In the genomic region with DNA sequence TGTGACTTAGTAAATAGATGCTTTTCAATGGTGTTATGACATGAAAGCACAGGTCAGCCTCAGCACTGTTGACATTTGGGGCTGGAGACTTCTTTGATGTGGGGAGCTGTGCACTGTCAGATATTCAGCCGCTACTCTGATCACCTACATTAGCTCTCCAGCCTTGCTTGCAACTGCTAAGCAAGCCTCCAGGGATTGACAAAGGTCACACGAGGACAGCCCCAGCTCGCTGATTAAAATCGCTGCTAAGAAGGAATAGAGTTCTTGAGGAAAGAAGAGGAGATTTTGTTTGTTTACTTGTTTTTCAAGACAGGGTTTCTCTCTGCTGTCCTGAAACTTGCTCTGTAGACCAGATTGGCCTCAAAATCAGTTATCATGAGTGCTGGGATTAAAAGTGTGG, we compare ENCODE assay signal across 10 mouse cellular contexts.
DNase-seq lines count a peak whose midpoint lies in the region; ATAC-seq and TF ChIP-seq lines count a peak whose summit lies in the region.
"Had no signal": no experiment of that assay in that cellular context is flagged by ENCODE, and none has a peak within 500 bp of the region (broad histone marks: within the 10 kb centered on the region; RNA-seq: fewer than 3 reads in every experiment).

No protein-coding gene starts in this region.

- no peak for TF ChIP-seq CTCF in gastrocnemius, adult 2 months (IDR thresholded peaks at IDR 0.05)

- intact Hi-C loops in gastrocnemius, adult 2 months (cut with DNase I): no loop called here

- H3K4me2 ChIP-seq in limb, embryonic 12.5 days: 0 out of 2 replicates have a peak overlapping the region, but pooled peaks have one; percentile 72

- H3K27me3 ChIP-seq in embryonic facial prominence, embryonic 10.5 days (replicated peaks; ENCODE audit: low read depth, poor library complexity, severe bottlenecking): no peaks in the 10 kb centered on the region
- no peaks in the 10 kb centered on the region for H3K27me3 ChIP-seq in limb, embryonic 12.5 days
- H3K27me3 ChIP-seq: CH12.LX; neural tube, embryonic 12.5 days had no signal

- H3K4me1 ChIP-seq in ES-E14 (ENCODE audit: control insufficient read depth in 2 of 2, insufficient read depth in 2 of 2, low read length in 2 of 2, poor library complexity in 1 of 2): peaks cover 0 to 5% of the 10 kb centered on the region in 2 experiments; a peak in 1 of 4 replicates
- peaks cover 43% of the 10 kb centered on the region for H3K4me1 ChIP-seq in embryonic facial prominence, embryonic 10.5 days
- H3K4me1 ChIP-seq in limb, embryonic 12.5 days (replicated peaks): peaks cover 7% of the 10 kb centered on the region

- no peak for ATAC-seq in limb, embryonic 12.5 days (ENCODE audit: insufficient number of reproducible peaks, insufficient read depth, low FRiP score, low TSS enrichment, low read depth)

- H3K9ac ChIP-seq in ES-E14 (ENCODE audit: insufficient read depth, low read depth, low read length, poor library complexity, severe bottlenecking): peak overlapping the region; percentile 3; the same call in 1 of the 2 replicates
- H3K9ac ChIP-seq in limb, embryonic 12.5 days (replicated peaks): no peak overlapping the region

- no peaks in the 10 kb centered on the region for H3K36me3 ChIP-seq in ES-E14 (ENCODE audit: control insufficient read depth, insufficient read depth, low read length, poor library complexity, severe bottlenecking)
- no peaks in the 10 kb centered on the region for H3K36me3 ChIP-seq in embryonic facial prominence, embryonic 10.5 days (replicated peaks)
- H3K36me3 ChIP-seq in limb, embryonic 12.5 days: no peaks in the 10 kb centered on the region
- H3K36me3 ChIP-seq: neural tube, embryonic 12.5 days had no signal

- in situ Hi-C loops in ES-E14 (cut with MboI; ENCODE audit: low sequenced_read_pairs in 2 of 2, unreplicated experiment in 2 of 2): loop anchor here (25.0 kb wide), 2 partner anchors 203 to 778 kb away; no protein-coding TSS in a partner anchor

- 22% methylated on average over 4 of the region's 4 CpGs for WGBS in embryonic facial prominence, embryonic 10.5 days
- WGBS in limb, embryonic 12.5 days: 30% methylated on average over 4 of the region's 4 CpGs

- H3K4me3 ChIP-seq in gastrocnemius, adult 2 months: no peak overlapping the region; the same call in 1 of the 2 replicates
- H3K4me3 ChIP-seq in ES-E14 (ENCODE audit: insufficient read depth in 1 of 2, low read depth in 1 of 2, low read length in 2 of 2, poor library complexity in 1 of 2, severe bottlenecking in 1 of 2): no peak overlapping the region
- H3K4me3 ChIP-seq in embryonic facial prominence, embryonic 10.5 days: peak overlapping the region; percentile 66; the same call in 1 of the 2 replicates
- H3K4me3 ChIP-seq in limb, embryonic 12.5 days (replicated peaks): no peak overlapping the region

- H3K9me3 ChIP-seq in ES-E14 (ENCODE audit: control insufficient read depth, insufficient read depth, low read depth, low read length): no peaks in the 10 kb centered on the region
- no peaks in the 10 kb centered on the region for H3K9me3 ChIP-seq in embryonic facial prominence, embryonic 10.5 days
- no peaks in the 10 kb centered on the region; the same call in 1 of the 2 replicates for H3K9me3 ChIP-seq in limb, embryonic 12.5 days
- H3K9me3 ChIP-seq: neural tube, embryonic 12.5 days had no signal

- peak; percentile 34 for DNase-seq in gastrocnemius, adult 2 months
- DNase-seq in gastrocnemius, adult 8-10 months (ENCODE audit: low spot score in 2 of 2): no peak
- DNase-seq in ES-E14 (ENCODE audit: low read depth, low spot score): no peak
- peak; percentile 19 for DNase-seq in embryonic facial prominence, embryonic 10.5 days (ENCODE audit: low spot score)
- DNase-seq in ovary, postnatal 36 days (ENCODE audit: low spot score): no peak
- no peak for DNase-seq in spleen, adult 12 weeks (ENCODE audit: low spot score)
- no peak for DNase-seq in urinary bladder, postnatal 25 days (ENCODE audit: low spot score)

- peak overlapping the region; percentile 91 for H3K27ac ChIP-seq in gastrocnemius, adult 2 months
- no peak overlapping the region for H3K27ac ChIP-seq in ES-E14 (ENCODE audit: insufficient read depth, low read depth, low read length, poor library complexity, severe bottlenecking)
- peak overlapping the region; percentile 97 for H3K27ac ChIP-seq in embryonic facial prominence, embryonic 10.5 days (replicated peaks)
- H3K27ac ChIP-seq in limb, embryonic 12.5 days: no peak overlapping the region
- H3K27ac ChIP-seq: neural tube, embryonic 12.5 days had no signal

TF ChIP-seq in ES-E14, 5 proteins besides CTCF, POLR2A, EP300 and RAD21:
- TF ChIP-seq ZNF384 (IDR thresholded peaks at IDR 0.05; ENCODE audit: low read depth, low read length): no peak
- TF ChIP-seq MAFK (IDR thresholded peaks at IDR 0.05; ENCODE audit: insufficient read depth, low read depth, low read length): no peak
- TF ChIP-seq HCFC1 (IDR thresholded peaks at IDR 0.05; ENCODE audit: borderline replicate concordance, insufficient read depth, low read length): no peak
- TF ChIP-seq ZC3H11A (IDR thresholded peaks at IDR 0.05; ENCODE audit: borderline replicate concordance, low read depth, low read length): no peak
- no peak for TF ChIP-seq CHD2 (IDR thresholded peaks at IDR 0.05; ENCODE audit: low read depth, low read length)

Comparison
In these comparisons a context has a peak if more than half of its experiments do, and no peak if none do; other contexts are left out.
1. DNase-seq: peak in gastrocnemius, adult 2 months (single experiment) and embryonic facial prominence, embryonic 10.5 days (single experiment); none in gastrocnemius, adult 8-10 months (0 of 2), ES-E14 (single experiment), ovary, postnatal 36 days (single experiment), spleen, adult 12 weeks (single experiment) and urinary bladder, postnatal 25 days (single experiment).
2. H3K27ac ChIP-seq: peak in gastrocnemius, adult 2 months (single experiment) and embryonic facial prominence, embryonic 10.5 days (single experiment); none in ES-E14 (single experiment) and limb, embryonic 12.5 days (single experiment).